ENCODE assay signal across 7 mouse cellular contexts in the genomic region with DNA sequence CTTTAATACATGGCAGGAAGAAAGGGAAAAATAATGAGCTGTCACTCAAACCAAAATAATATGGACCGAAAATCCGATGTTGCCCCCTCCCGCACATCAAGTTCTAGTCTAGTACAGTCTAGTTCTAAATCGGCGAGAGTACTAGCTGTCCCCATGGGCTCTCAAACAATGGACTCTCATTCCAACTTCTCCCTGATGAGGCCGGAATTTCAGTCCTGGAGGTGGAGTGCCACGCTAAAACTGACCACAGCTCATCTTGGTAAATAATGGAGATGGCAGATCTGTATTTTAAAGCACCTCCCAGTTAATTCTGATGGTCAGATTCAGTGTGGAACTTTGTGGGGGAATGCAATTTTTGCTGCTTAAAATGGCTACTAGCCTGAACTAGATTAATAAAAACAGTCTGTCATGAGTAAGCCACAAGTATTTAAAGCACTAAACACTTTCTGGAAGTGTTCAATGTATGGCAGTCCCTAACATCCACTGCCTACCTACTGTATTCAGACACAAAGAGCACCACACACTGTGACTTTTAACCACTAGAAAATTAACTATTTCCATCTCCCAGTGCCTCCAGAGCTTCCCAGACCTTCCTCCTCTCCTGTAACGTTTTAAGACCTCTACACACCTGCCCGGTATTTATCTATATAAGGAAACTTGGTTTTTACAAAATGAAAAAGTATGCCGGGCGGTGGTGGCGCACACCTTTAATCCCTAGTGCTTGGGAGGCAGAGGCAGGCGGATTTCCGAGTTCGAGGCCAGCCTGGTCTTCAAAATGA. TPM values are rescaled to one million over a fixed set of nuclear protein-coding genes. Genes with fewer than 3 reads are reported as not detected.
DNase-seq lines count a peak whose midpoint lies in the region; ATAC-seq lines count a peak whose summit lies in the region.

No protein-coding gene starts in this region.

- peaks cover 42% of the 10 kb centered on the region for H3K79me2 ChIP-seq in macrophage (ENCODE audit: inconsistent target)

- H3K27ac ChIP-seq in embryonic facial prominence, embryonic 15.5 days (replicated peaks), result peak overlapping the region; percentile 100
- H3K27ac ChIP-seq in macrophage, result peak overlapping the region; percentile 82

- H3K4me1 ChIP-seq in embryonic facial prominence, embryonic 15.5 days, result peaks cover 18% of the 10 kb centered on the region

- H3K4me3 ChIP-seq in embryonic facial prominence, embryonic 15.5 days (replicated peaks), result peak overlapping the region; percentile 87
- peak overlapping the region; percentile 70 for H3K4me3 ChIP-seq in macrophage (ENCODE audit: inconsistent target)

- H3K9me3 ChIP-seq in embryonic facial prominence, embryonic 15.5 days (replicated peaks), result no peaks in the 10 kb centered on the region

- no peaks in the 10 kb centered on the region for H3K27me3 ChIP-seq in embryonic facial prominence, embryonic 15.5 days

- peak; percentile 44 for DNase-seq in thymus, postnatal 14 days
- DNase-seq in thymus, postnatal 10 days (ENCODE audit: low spot score in 2 of 2), result no peak
- peak; percentile 56 for DNase-seq in induced T-regulatory cell, adult 2 months (ENCODE audit: low read depth)
- DNase-seq in adrenal gland, postnatal 36 days, result no peak

- ATAC-seq in embryonic facial prominence, embryonic 15.5 days (ENCODE audit: insufficient number of reproducible peaks, low FRiP score, low TSS enrichment, low read depth), result no peak
- ATAC-seq in granulocyte monocyte progenitor cell, adult 5-6 weeks (replicated peaks; ENCODE audit: poor library complexity, severe bottlenecking), result no peak

- WGBS in embryonic facial prominence, embryonic 15.5 days, result 52% methylated on average over 15 of the region's 15 CpGs
- WGBS in macrophage (ENCODE audit: missing documents), result 48% methylated on average over 15 of the region's 15 CpGs

- no peaks in the 10 kb centered on the region for H3K36me3 ChIP-seq in embryonic facial prominence, embryonic 15.5 days
- H3K36me3 ChIP-seq in macrophage (ENCODE audit: inconsistent target), result no peaks in the 10 kb centered on the region

- H3K4me2 ChIP-seq in embryonic facial prominence, embryonic 15.5 days (replicated peaks), result peak overlapping the region; percentile 56

- H3K9ac ChIP-seq in embryonic facial prominence, embryonic 15.5 days, result peak overlapping the region; percentile 23; the same call in 1 of the 2 replicates

RNA-seq across cellular contexts. Expression of a gene that starts 2.8 kb away (rescaled TPM):
- 4.5 and 5.3 TPM in 2 replicates for polyA plus RNA-seq in embryonic facial prominence, embryonic 15.5 days (2015; fragmentation: Nextera tagmentation; extraction: Ambion mirVana)
- 10 to 100 TPM in 25 of 26 experiments, 1 to 10 TPM in 1; 9.1 to 43.6 (median 25.7) TPM for total RNA-seq in macrophage (2018; cell fraction: chromatin; rRNA removed)
- 10 to 100 TPM in 23 of 26 experiments, 1 to 10 TPM in 3; 5.6 to 21.0 (median 16.7) TPM for total RNA-seq in macrophage (2018; cell fraction: cytosol; rRNA removed)
- total RNA-seq in macrophage (2018; cell fraction: nucleus; rRNA removed), result 10 to 100 TPM in 21 of 26 experiments, 1 to 10 TPM in 5; 6.5 to 29.0 (median 19.3) TPM
- 9.3 to 10.1 TPM (median 9.6 TPM) in 3 replicates for polyA plus RNA-seq in macrophage (2018)
- 24.6 and 25.8 TPM in 2 replicates for total RNA-seq in granulocyte monocyte progenitor cell, adult 5-6 weeks (2014; fragmentation: Nextera tagmentation)
- 9.0 and 11.7 TPM in 2 replicates for total RNA-seq in granulocyte monocyte progenitor cell, adult 5-6 weeks (2017)
- total RNA-seq in adrenal gland, postnatal 36 days (2021), result 10 to 100 TPM; 23.0 to 24.3 TPM

RNA-seq across cellular contexts. Expression of a gene that starts 35.0 kb away (rescaled TPM):
- 59.7 and 62.7 TPM in 2 replicates for polyA plus RNA-seq in embryonic facial prominence, embryonic 15.5 days (2015; fragmentation: Nextera tagmentation; extraction: Ambion mirVana)
- total RNA-seq in macrophage (2018; cell fraction: chromatin; rRNA removed), result 10 to 100 TPM in 5 of 26 experiments, 1 to 10 TPM in 20, not detected in 1; 2.5 to 15.6 (median 5.9) TPM
- total RNA-seq in macrophage (2018; cell fraction: cytosol; rRNA removed), result 10 to 100 TPM in 23 of 26 experiments, 1 to 10 TPM in 3; 8.5 to 19.6 (median 14.6) TPM
- total RNA-seq in macrophage (2018; cell fraction: nucleus; rRNA removed), result 10 to 100 TPM in 12 of 26 experiments, 1 to 10 TPM in 14; 4.0 to 19.1 (median 9.8) TPM
- polyA plus RNA-seq in macrophage (2018), result 6.2 to 17.0 TPM (median 13.3 TPM) in 3 replicates
- total RNA-seq in granulocyte monocyte progenitor cell, adult 5-6 weeks (2014; fragmentation: Nextera tagmentation), result 7.9 and 11.4 TPM in 2 replicates
- total RNA-seq in granulocyte monocyte progenitor cell, adult 5-6 weeks (2017), result 9.1 and 14.0 TPM in 2 replicates
- total RNA-seq in adrenal gland, postnatal 36 days (2021), result 10 to 100 TPM; 20.9 to 21.9 TPM

RNA-seq across cellular contexts. Expression of a gene that starts 54.7 kb away (rescaled TPM):
- polyA plus RNA-seq in embryonic facial prominence, embryonic 15.5 days (2015; fragmentation: Nextera tagmentation; extraction: Ambion mirVana), result not detected in 2 replicates
- not detected for total RNA-seq in macrophage (2018; cell fraction: chromatin; rRNA removed)
- not detected for total RNA-seq in macrophage (2018; cell fraction: cytosol; rRNA removed)
- not detected for total RNA-seq in macrophage (2018; cell fraction: nucleus; rRNA removed)
- not detected in 3 replicates for polyA plus RNA-seq in macrophage (2018)
- not detected in 2 replicates for total RNA-seq in granulocyte monocyte progenitor cell, adult 5-6 weeks (2014; fragmentation: Nextera tagmentation)
- total RNA-seq in granulocyte monocyte progenitor cell, adult 5-6 weeks (2017), result not detected in 2 replicates
- total RNA-seq in adrenal gland, postnatal 36 days (2021), result not detected

Comparison
In these comparisons a context has a peak if more than half of its experiments do, and no peak if none do; other contexts are left out.
1. DNase-seq: peak in thymus, postnatal 14 days (single experiment) and induced T-regulatory cell, adult 2 months (single experiment); none in thymus, postnatal 10 days (0 of 2) and adrenal gland, postnatal 36 days (0 of 2).